Mouse (Mus musculus): ENCODE data around the gene Treh.

- no peak for TF ChIP-seq CTCF (IDR thresholded peaks at IDR 0.05; ENCODE audit: borderline replicate concordance, extremely low read depth, insufficient read depth, insufficient read length)
- TF ChIP-seq POLR2A (IDR thresholded peaks at IDR 0.05; ENCODE audit: borderline replicate concordance, extremely low read depth, insufficient read depth, insufficient read length, poor library complexity, severe bottlenecking) = no peak
Measured at GRCm38 (mm10) chr9:44699196-44699595, 26.2 kb downstream of the Treh start.

All from brain, embryonic 14.5 days (tissue).